Mouse (Mus musculus): ENCODE measurements around the gene Tcaim. TPM values are rescaled to one million over a fixed set of nuclear protein-coding genes. Genes with fewer than 3 reads are reported as not detected.
"Not testable (repeated sequence)": the region's sequence is repeated elsewhere in the genome, so short reads cannot be mapped to it uniquely, and the experiment has no call there.

Gene Tcaim
- polyA plus RNA-seq, 1 experiment from 2014 or later, result 7.4 TPM

DNA sequence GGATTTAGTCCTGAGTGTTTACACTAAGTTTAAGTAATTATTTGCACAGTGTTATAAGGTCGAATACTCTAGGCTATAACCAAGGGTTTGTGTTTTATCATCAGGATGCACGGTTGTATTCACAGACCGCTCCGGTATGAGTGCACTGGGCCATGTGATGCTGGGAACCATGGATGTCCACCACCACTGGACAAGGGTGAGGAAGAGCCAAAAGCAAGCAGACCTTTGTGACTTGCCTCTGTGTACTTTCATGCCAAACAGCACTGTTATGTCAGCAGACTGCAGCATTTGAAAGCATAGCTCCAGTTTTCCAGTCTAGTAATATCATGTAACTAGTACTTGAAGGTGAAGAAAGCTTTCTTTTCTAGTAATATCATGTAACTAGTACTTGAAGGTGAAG, 21.4 kb downstream of the Tcaim start:
- Histone ChIP-seq H3K27me3 (no peaks in the 10 kb centered on the region), H3K4me1 (no peaks in the 10 kb centered on the region), H3K9ac (replicated peaks) (no peak overlapping the region), H3K4me3 (no peak overlapping the region), H3K36me3 (peaks cover 46% of the 10 kb centered on the region), H3K27ac (replicated peaks) (no peak overlapping the region), H3K4me2 (replicated peaks) (no peak overlapping the region), H3K9me3 (no peaks in the 10 kb centered on the region)
- ATAC-seq (replicated peaks), result no peak
- WGBS, result 95% methylated on average over 4 of the region's 4 CpGs

DNA sequence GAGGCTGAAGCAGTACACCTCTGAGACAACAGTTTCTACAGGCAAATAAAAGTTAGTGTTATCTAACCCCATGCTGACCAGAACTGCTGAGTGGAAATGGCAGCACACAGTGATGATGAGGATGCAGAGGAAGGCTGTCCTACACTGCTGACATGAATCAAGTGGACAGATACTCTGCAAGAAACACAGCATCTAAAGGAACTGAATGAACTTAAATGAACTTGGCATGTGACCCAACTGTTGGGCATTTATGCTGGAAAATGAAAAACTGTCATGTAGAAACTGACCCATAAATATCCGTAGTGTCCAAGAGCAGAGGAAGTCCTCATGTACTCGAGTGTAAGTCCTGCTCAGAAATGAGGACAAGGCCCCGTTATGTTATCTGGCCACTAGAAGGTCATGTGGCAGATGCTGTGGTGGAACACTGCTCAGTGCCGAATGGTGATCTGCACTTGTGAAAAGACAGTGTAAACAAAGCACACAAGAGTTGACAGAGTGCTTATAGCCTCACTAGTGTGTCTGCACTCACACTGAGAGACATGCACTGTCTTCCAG, 24.6 kb downstream of the Tcaim start:
- 84% methylated on average over 4 of the region's 4 CpGs for WGBS
- no peaks in the 10 kb centered on the region for H3K9me3 ChIP-seq

DNA sequence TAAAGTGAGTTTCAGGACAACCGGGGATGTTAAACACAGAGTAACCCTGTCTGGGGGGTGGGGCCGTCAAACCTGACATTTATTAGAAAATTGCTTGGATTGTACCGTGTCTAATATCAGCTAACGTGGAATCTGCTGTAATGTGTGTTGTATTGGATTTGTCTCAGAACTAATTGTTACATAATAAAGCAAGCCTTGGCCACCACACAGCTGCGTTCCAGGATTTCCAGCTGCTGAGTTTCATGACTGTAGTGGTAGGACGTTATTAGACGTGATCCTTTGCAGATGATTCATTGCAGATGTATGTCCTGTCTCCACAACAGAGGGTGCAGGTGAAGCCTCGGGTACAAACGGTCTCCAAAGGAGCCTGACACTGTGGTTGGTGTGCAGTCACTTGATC, 30.8 kb downstream of the Tcaim start:
- 0 out of 2 replicates have a peak, but pooled peaks have one; percentile 10 for ATAC-seq (replicated peaks)
- 49% methylated on average over 9 of the region's 9 CpGs for WGBS
- no peak overlapping the region for H3K9ac ChIP-seq (replicated peaks)
- no peaks in the 10 kb centered on the region for H3K27me3 ChIP-seq
- peaks cover 18% of the 10 kb centered on the region for H3K4me1 ChIP-seq
- H3K36me3 ChIP-seq, result peaks cover 4% of the 10 kb centered on the region
- peak overlapping the region; percentile 57 for H3K27ac ChIP-seq (replicated peaks)
- no peak overlapping the region for H3K4me2 ChIP-seq (replicated peaks)
- H3K9me3 ChIP-seq, result no peaks in the 10 kb centered on the region
- no peak overlapping the region for H3K4me3 ChIP-seq

More for the DNA sequence above, 24.6 kb downstream of the Tcaim start:
- Histone ChIP-seq H3K27ac (replicated peaks) (no peak overlapping the region), H3K9ac (replicated peaks) (no peak overlapping the region), H3K4me1 (no peaks in the 10 kb centered on the region), H3K27me3 (no peaks in the 10 kb centered on the region), H3K4me3 (no peak overlapping the region), H3K36me3 (peaks cover 38% of the 10 kb centered on the region), H3K4me2 (replicated peaks) (no peak overlapping the region)
- no peak for ATAC-seq (replicated peaks)

DNA sequence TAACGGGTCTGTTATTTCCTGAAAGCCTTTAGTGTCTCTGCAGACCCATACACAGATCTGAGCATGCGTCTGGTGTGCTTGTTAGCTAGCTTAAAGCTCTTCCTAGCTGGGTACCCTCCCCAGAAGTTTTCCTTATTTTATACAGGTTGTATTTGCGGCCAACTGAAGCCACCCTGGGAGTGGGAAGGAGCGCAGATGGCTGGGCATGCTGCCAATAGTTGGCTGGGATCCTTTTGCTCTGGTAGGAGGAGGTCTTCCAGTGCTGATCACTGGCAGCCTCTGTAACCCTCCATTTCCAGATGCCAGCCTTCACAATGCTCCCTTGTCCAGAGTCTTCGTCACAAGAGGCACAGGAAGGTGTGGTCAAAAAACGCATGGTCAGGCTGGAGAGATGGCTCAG, 31.5 kb downstream of the Tcaim start:
- Histone ChIP-seq H3K4me1 (peaks cover 18% of the 10 kb centered on the region), H3K27me3 (no peaks in the 10 kb centered on the region), H3K27ac (replicated peaks) (peak overlapping the region; percentile 57), H3K9ac (replicated peaks) (no peak overlapping the region), H3K4me2 (replicated peaks) (no peak overlapping the region), H3K36me3 (peaks cover 4% of the 10 kb centered on the region), H3K4me3 (no peak overlapping the region), H3K9me3 (no peaks in the 10 kb centered on the region)
- ATAC-seq (replicated peaks), result peak; percentile 92
- 18% methylated on average over 6 of the region's 6 CpGs for WGBS

DNA sequence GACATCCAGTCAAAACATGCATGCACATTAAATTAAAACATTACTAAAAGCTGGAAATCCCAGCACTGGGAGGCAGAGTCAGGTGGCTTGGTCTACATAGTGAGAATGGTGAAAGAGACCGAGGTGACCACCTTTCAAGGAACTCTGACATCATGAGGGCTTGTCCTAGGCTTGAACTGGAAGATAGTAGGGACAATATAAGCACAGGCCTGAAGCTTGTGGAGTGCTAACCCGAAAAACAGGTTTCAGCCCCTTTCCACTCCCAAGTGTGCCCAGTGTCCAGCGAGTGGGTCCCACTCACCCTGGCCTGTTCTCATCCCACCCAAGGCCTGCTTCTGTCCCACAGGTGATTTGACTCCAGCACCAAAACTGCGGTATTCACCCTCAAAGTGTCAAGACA, 31.9 kb downstream of the Tcaim start:
- Histone ChIP-seq H3K4me2 (replicated peaks) (no peak overlapping the region), H3K27me3 (no peaks in the 10 kb centered on the region), H3K27ac (replicated peaks) (peak overlapping the region; percentile 57), H3K4me3 (no peak overlapping the region), H3K36me3 (peaks cover 4% of the 10 kb centered on the region), H3K9ac (replicated peaks) (no peak overlapping the region), H3K9me3 (no peaks in the 10 kb centered on the region), H3K4me1 (peaks cover 18% of the 10 kb centered on the region)
- WGBS, result 77% methylated on average over 4 of the region's 4 CpGs
- ATAC-seq (replicated peaks), result peak; percentile 51; the same call in 1 of the 2 replicates

DNA sequence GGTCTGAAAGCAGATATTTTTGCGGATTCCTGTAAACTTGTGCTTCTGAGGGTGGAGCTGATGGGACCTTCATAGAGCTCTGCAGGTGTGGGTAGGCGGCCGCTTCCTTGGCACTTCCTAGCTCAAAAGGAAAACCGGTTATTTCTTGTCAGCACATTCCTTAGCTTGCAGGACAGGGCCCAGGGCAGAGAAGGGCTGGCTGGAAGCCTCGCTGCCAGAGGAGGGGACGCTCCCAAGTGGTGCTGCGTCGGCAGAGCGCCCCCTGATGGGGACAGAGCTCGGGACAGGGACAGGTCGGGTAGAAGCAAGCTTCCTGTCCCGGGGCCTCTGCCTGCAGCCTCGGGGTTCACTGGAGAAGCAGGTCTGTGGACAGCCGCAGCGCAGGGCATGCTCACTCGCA, 32.3 kb downstream of the Tcaim start:
- H3K27me3 ChIP-seq, result no peaks in the 10 kb centered on the region
- no peak overlapping the region for H3K9ac ChIP-seq (replicated peaks)
- ATAC-seq (replicated peaks), result no peak
- no peak overlapping the region for H3K27ac ChIP-seq (replicated peaks)
- 27% methylated on average over 16 of the region's 16 CpGs for WGBS
- no peak overlapping the region for H3K4me3 ChIP-seq
- no peak overlapping the region for H3K4me2 ChIP-seq (replicated peaks)
- no peaks in the 10 kb centered on the region for H3K9me3 ChIP-seq
- peaks cover 4% of the 10 kb centered on the region for H3K36me3 ChIP-seq
- peaks cover 18% of the 10 kb centered on the region for H3K4me1 ChIP-seq

DNA sequence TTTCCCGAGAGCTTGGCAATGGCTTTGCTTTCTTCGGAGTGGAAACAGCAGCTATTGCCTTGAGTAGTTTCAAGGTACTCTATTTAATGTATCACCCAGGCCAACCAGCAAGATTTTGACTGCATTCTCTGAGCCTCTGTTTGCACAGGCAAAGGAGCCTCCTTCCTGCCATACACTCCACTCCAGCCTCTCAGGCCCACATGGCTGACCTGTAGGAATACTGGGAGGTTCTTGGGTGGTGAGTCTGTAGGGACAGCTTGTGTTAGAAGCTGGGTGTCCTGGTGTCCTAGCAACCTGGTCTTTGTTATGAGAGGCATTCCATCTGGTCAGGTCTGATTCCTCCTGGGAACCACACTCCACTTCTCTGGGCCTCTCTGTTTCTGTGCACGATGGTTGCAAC, 38.4 kb downstream of the Tcaim start, which contains the start of gene Gm35549:
Gm35549 (minus strand) TSS at position 276 of the 400 bp plus-strand sequence.
- Histone ChIP-seq H3K4me3 (no peak within 1 kb of the TSS), H3K4me1 (peaks cover 11% of the 10 kb centered on the region; the same call in 1 of the 2 replicates), H3K4me2 (replicated peaks) (no peak within 1 kb of the TSS), H3K36me3 (peaks cover 6% of the 10 kb centered on the region), H3K27me3 (no peaks in the 10 kb centered on the region), H3K9ac (replicated peaks) (no peak within 1 kb of the TSS), H3K27ac (replicated peaks) (no peak within 1 kb of the TSS), H3K9me3 (0 out of 2 replicates have a peak, but pooled peaks cover 2% of the 10 kb centered on the region)
- ATAC-seq (replicated peaks), result no peak
- WGBS, result 81% methylated on average over 3 of the region's 3 CpGs

DNA sequence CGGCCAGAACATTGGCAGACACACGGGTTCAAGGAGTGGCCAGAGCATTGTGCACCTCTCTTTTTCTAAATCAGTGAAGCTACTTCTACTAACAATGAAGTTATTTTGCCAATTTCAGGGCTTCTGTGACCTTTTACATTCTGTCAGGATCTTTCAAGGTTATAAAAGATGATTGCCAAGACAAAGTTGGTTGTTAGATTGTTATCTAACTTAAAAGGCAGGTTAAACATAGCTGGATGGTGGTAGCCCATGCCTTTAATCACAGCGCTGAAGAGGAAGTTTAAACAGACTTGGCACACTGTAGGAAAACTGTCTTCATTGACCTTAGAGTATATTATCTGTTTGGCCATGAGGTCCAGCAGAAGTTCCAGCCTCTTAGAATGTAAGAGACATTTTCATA, 40.3 kb downstream of the Tcaim start:
- Histone ChIP-seq H3K36me3 (peaks cover 24% of the 10 kb centered on the region), H3K27ac (replicated peaks) (peak overlapping the region; percentile 34; the same call in 1 of the 2 replicates), H3K4me2 (replicated peaks) (no peak overlapping the region), H3K9ac (replicated peaks) (no peak overlapping the region), H3K27me3 (no peaks in the 10 kb centered on the region), H3K4me1 (peaks cover 11% of the 10 kb centered on the region; the same call in 1 of the 2 replicates), H3K4me3 (no peak overlapping the region), H3K9me3 (0 out of 2 replicates have a peak, but pooled peaks cover 2% of the 10 kb centered on the region)
- no peak for ATAC-seq (replicated peaks)
- WGBS, result 80% methylated on average over 3 of the region's 3 CpGs

DNA sequence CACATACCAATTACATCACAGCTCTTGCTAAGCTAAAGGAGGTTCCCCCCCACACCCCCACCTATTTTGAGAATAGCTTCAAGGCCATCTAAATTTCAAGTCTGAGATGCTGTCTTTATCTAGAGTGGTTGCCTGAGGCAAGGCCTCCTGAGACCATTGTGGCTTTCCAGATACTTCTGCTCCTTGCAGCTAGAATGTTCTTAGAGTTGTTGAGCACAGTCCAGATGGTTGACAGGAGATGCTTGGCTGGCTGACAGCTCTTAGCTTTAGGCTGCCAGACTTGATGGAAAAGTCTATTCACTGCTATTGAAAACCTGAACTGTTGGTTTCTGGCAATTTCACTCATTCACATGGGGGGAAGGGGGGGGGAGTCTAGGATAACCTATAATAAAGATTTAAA, 40.8 kb downstream of the Tcaim start:
- 0 out of 2 replicates have a peak, but pooled peaks cover 2% of the 10 kb centered on the region for H3K9me3 ChIP-seq
- H3K36me3 ChIP-seq, result peaks cover 29% of the 10 kb centered on the region
- peak; percentile 69 for ATAC-seq (replicated peaks)
- peaks cover 11% of the 10 kb centered on the region; the same call in 1 of the 2 replicates for H3K4me1 ChIP-seq
- H3K9ac ChIP-seq (replicated peaks), result no peak overlapping the region
- H3K27me3 ChIP-seq, result no peaks in the 10 kb centered on the region
- H3K4me3 ChIP-seq, result no peak overlapping the region
- H3K4me2 ChIP-seq (replicated peaks), result no peak overlapping the region
- H3K27ac ChIP-seq (replicated peaks), result peak overlapping the region; percentile 34; the same call in 1 of the 2 replicates

DNA sequence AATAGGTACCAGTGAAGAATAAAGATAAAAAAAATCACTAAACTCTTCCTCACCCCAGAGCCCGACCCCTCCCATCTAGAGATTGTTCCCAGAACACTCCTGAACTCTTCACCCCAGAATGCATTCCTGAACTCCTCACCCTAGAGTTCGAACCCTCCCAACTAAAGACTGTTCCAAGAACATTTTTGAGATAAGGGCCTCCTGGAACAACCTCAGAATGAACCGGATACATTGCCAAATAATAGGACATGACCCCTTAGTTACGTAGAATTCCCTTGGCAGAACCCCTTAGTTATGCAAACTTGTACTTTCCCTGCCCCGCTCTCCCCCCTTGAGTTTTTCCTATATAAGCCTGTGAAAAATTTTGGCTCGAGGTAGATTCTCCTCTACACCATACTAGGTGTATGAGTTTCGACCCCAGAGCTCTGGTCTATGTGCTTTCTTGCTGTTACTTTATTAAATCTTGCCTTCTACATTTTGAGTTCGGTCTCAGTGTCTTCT, 42.5 kb downstream of the Tcaim start:
- Histone ChIP-seq H3K4me1 (peaks cover 11% of the 10 kb centered on the region; the same call in 1 of the 2 replicates), H3K36me3 (peaks cover 46% of the 10 kb centered on the region)
- not testable (repeated sequence) for H3K9me3 ChIP-seq; H3K9ac ChIP-seq (replicated peaks); ATAC-seq (replicated peaks); H3K27ac ChIP-seq (replicated peaks); H3K4me3 ChIP-seq; H3K27me3 ChIP-seq; H3K4me2 ChIP-seq (replicated peaks)
- WGBS, result 94% methylated on average over 8 of the region's 8 CpGs

DNA sequence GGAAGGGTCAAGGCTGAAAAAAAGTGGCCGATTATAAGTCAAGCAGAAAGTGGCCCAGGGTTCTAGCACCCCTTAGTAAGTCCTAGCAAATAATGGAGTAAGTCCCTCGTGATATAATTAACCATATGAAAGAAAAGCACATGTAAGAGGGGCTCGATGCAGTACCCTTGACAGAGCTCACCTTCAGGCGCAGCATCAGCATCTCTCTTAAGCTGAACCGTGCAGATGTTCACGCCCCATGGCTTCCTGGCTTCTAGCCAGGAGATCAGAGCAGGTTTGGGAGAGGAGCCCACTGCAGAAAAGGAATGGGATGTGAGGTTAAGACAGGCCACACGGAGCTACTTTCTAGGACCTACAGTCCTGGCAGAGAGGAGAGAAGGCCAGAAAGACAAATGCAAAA, 49.2 kb downstream of the Tcaim start:
- H3K9ac ChIP-seq (replicated peaks), result no peak overlapping the region
- H3K9me3 ChIP-seq, result no peaks in the 10 kb centered on the region; the same call in 1 of the 2 replicates
- ATAC-seq (replicated peaks), result no peak
- H3K4me3 ChIP-seq, result no peak overlapping the region
- no peak overlapping the region for H3K4me2 ChIP-seq (replicated peaks)
- H3K36me3 ChIP-seq, result peaks cover 94% of the 10 kb centered on the region
- WGBS, result 89% methylated on average over 7 of the region's 7 CpGs
- no peaks in the 10 kb centered on the region for H3K27me3 ChIP-seq
- no peak overlapping the region for H3K27ac ChIP-seq (replicated peaks)
- no peaks in the 10 kb centered on the region for H3K4me1 ChIP-seq

DNA sequence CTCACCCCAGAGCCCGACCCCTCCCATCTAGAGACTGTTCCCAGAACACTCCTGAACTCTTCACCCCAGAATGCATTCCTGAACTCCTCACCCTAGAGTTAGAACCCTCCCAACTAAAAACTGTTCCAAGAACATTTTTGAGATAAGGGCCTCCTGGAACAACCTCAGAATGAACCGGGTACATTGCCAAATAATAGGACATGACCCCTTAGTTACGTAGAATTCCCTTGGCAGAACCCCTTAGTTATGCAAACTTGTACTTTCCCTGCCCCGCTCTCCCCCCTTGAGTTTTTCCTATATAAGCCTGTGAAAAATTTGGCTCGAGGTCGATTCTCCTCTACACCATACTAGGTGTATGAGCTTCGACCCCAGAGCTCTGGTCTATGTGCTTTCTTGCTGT, 49.8 kb downstream of the Tcaim start:
- not testable (repeated sequence) for H3K4me3 ChIP-seq; H3K4me1 ChIP-seq; H3K27me3 ChIP-seq; H3K9me3 ChIP-seq; ATAC-seq (replicated peaks); H3K4me2 ChIP-seq (replicated peaks); H3K27ac ChIP-seq (replicated peaks); H3K9ac ChIP-seq (replicated peaks)
- WGBS, result 96% methylated on average over 2 of the region's 7 CpGs
- H3K36me3 ChIP-seq, result peaks cover 94% of the 10 kb centered on the region

DNA sequence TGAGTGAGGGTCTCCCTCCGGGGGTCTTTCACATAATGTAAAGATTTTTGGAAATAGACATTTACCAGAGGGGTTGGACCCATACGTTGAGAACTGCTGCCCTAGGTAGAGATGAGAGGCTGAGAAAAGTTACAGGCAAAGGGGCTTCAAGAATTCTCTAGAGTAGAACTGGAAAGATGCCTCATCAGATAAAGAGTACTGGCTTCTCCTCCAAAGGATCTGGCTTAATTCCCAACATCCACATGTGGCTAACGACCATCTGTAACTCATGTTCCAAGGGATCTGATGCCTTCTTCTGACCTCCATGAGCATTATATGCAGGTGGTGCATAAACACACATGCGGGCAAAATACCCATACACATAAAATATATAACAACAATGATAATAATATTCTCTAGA, 50.3 kb downstream of the Tcaim start:
- 94% methylated on average over 4 of the region's 4 CpGs for WGBS
- peaks cover 94% of the 10 kb centered on the region for H3K36me3 ChIP-seq
- no peak for ATAC-seq (replicated peaks)
- no peak overlapping the region for H3K27ac ChIP-seq (replicated peaks)
- H3K27me3 ChIP-seq, result no peaks in the 10 kb centered on the region
- no peak overlapping the region for H3K9ac ChIP-seq (replicated peaks)
- H3K4me2 ChIP-seq (replicated peaks), result no peak overlapping the region
- H3K4me3 ChIP-seq, result no peak overlapping the region
- no peaks in the 10 kb centered on the region; the same call in 1 of the 2 replicates for H3K9me3 ChIP-seq
- H3K4me1 ChIP-seq, result no peaks in the 10 kb centered on the region
